Mouse (Mus musculus): ENCODE measurements at regions not wholly inside any gene's neighbourhood (a gene's known extent, or its start where the extent isn't known, plus 50 kb on each side); places are given as distances from the start of the nearest gene placed in this dataset.

DNA sequence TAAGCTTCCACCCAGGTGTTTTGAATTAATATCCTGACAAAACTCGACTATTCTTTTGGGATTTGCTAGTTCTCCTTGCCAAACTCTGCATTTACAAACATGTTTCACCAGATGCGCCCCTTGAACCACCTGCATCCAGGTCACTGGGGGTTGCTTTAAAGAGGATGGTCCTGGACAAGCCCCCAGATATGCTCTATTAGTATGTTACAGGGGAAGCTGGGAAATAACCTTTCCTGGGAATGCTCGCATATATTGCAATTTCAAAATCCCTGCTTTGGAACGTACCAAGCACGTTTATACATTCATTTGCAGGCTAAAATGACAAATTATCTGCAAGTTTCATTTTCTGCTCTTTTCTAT, 205.2 kb upstream of the Xrcc4 start:
- no peak for DNase-seq (ENCODE audit: low spot score)

DNA sequence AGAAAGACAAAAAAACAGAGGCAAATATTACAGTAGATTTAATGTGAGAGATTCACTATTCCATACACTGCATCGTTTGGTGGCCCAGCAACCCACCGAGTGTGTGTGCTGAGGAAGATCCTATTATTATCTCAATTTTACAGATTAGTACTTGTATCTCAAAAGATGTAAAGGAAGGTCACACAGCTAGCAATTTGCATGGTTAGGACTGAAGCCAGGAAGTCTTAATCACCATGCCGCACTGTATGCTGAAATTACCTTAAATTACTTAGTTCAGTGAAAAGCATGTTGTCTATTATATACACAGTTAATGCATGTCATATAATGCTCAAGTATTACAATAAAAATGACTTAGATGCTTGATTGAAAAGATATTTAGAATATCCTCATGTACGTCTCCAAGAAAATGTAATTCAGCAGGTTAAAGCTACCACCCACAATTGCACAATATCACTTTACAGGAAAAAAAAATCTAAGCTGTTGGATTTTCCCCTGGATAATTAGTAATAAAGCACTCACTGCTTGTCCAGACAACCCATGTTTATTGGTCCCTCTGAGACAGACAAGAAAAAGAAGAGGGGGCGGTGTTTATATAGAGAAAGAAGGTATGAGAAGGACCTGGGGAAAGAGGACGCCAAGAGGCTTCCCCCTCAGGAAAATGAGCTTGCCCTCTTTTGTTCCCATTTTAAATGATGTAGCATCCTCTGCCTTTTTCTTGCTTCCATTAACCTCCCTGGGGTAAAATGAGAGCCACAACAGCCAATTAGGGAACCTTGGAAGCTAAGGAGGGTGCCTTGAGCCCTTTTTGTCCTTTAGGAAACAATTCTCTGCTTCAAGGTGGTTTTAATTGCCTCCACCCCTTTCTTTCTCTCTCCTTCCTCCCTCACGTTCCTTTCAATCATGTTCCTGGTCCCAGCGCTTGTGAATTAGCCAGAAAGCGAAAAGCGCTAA, 204.6 kb upstream of the Xrcc4 start:
- DNase-seq (ENCODE audit: low spot score): no peak

DNA sequence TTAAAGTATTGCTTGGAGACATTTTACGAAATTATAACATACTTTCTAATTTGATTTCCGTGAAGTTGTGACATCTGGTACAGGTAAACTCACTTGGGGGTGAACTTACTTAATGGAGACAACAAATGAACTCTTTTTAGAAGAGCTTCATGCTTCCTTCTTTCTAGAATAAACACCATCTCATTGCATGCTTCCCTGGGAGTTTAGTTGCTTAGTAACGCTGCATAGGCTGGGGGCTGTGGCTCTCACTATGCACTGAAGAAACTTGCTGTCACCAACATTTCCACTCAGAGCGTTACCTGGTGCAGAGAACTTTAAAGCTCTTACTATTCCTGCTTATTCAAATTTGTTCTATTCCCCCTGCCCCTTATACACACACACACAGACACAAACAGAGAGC, 203.5 kb upstream of the Xrcc4 start:
- DNase-seq (ENCODE audit: low spot score): no peak

DNA sequence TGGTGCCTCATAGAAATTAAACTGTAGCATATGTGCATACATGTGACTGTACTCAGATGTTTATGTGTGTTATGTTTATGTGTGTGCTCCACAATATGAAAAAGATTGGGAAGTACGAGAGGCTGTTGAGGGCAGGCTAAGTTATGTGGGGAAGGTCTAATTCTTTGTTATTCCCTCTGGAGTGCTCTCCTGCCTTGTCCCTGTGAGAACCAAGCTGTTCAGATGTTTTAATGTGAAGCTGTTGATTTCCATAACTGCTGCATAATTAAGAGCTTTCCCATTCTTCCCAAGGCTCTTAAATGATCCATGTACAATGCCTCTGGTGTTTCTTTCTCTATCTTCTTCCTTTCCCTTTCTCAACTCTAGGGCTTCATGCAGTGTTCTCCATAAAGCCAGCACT, 202.7 kb upstream of the Xrcc4 start:
- DNase-seq (ENCODE audit: low spot score): no peak

DNA sequence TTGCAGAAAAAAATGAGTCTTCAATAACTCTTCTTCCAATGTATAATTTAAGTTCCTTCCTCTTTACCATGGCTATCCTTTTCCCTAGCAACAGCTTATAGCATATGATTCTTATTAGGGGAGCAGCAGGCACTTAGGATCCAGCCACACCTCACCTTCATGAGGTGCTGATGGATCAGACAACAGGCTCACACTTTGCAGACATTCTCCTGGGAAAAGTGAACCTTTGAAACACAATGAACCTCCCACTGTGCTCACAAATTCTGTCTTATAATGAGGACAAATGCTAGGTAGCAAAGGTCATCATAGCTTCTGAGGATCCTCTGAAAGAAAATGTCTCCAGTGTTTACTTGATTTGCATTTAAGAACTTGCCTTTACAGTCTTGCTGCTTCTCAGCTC, 191.6 kb upstream of the Xrcc4 start:
- no peak for DNase-seq (ENCODE audit: low spot score)

DNA sequence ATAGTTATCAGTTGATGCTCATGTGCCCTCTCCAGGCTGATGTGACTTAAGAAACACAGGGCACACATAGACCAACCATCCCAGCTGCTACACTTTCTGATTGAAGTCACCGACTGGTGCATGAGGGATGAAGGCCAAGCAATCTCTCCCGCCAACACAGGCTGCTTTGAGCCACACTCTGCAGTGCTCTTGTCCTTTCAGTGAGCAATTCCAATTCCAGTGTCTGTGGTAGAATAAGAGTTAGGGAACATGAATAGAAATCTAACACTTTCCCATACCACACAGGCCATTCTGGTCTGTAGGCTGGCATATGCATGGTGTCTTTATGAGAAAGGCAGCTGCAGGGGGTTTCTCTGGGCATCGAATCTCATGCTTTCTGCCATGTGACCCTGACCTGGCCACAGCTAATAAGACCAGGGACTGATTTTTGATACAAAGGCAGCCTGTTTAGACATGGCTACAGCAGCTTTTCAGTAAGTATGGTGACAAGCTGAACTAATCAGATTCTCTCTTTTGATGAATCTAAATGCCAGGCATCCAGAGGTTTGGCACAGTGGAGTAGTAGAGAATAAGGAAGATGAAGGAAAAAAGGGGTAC, 190.5 kb upstream of the Xrcc4 start:
- no peak for DNase-seq (ENCODE audit: low spot score)

DNA sequence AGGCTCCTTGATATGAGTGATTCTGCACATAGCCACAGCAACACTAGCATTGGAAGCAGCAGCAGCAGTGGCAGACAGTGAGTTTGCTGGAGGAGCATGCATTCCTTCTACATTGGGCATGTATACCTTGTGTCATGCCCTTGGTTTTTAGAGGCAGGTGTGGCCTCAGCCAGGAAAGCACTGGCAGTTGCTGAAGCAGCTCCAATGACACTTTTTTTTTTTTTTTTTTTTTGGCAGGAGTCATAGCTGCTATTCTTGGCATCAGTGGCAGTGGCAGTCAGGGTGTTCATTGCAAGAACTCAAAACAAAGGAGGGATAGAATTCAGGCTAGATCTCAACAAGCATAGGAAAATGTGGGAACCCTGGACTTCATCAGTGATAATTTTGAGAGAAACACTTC, 189.9 kb upstream of the Xrcc4 start:
- no peak for DNase-seq (ENCODE audit: low spot score)

DNA sequence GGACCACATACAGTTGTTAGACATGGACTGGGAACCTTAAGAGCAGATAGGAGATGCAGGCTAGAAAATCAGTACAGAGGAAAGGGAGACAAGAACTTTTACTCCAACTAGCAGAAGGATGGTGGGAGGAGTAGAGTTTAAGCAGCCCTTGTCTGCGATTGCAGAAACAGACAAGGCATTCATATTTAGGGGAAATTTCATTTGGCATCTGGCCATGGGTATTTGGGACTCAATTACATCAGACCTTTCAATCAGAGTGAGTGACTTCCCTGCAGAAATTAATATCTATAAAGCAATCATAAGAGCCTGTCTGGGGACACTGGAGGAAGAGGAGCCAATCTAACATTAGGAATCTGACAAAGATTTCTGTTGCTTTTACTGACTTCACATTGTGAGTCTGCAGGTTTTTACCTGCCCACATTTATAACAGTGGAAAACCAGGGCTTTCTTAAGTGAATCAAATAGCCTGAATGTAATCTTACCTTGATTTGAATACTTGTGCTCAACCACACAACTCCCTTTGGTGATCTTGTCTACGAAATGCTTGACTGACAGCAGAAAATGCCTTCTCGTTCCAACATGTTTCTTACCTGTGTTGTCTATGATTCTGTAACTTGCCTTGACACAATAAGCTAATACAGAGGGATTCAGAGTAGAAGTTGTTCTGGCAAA, 169.8 kb upstream of the Xrcc4 start:
- no peak for DNase-seq (ENCODE audit: low spot score)

DNA sequence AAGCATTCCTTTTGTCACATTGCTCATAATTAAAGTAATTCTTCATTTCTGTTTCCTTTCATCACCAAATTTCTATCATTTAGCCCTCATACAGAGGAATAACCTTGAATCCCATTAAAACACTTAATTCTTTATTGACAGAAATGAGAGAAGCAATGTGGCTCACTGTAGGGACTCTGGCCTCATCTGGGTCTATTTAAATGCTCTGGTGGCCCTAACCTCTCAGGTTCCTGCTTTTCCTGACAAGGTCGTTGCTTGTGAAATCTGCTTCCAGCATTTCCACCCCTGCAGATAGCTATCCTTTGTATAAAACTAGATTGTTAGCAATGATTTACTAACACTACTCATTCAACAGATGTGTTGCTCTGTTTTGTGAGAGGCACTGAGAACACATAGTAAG, 163.6 kb upstream of the Xrcc4 start:
- DNase-seq (ENCODE audit: low spot score): no peak

DNA sequence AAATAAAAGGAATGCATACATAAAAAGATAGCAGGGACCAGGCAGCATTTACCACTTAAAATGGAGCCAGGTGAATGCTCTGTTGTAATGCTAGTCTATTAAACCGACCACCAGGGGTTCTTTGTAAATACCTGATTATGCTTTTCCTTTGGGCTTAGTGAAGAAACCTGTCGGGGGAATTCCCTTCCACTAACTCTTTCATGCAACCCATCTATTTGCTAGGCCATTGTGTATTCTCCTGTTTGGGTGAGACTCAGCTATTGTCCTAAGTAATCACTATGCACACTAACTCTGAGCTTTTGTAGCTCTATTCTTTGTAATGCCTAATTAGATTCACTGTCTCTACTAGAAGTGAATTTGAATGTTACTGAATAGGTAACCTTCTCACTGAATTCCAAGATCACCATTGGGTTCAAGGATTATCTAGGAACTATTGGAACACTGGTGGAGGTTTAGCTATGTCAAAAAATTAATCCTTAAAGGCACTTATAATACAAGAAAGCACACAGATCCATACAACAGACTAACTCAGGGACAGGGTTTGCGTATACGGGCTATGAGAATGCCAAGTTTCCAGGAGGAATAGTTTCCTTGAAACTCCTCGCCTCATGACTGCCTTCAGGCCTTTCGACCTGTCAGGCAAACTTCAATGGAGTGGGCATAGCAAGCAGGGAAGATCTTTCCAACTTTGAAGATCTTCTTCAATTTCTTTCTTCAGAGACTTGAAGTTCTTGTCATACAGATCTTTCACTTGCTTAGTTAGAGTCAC, 156.8 kb upstream of the Xrcc4 start:
- no peak for DNase-seq (ENCODE audit: low spot score)

DNA sequence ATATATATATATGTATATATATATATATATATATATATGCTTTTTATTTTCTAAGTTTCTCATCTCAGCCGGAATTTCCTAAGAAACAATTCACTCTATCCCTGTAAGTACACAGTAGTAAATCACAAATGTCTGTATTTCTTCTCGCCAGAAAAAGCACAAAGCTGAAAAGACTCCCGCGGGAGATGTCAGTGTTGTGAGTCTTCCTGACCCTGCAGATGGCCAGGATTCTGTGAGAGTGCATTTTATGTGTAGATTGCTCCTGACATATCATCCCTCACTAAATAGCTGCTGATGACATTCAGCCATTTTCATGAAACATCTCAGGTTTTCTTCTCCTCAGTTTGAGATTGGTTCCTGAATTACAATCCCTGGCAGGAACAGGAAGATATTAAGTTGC, 148.9 kb upstream of the Xrcc4 start:
- DNase-seq (ENCODE audit: low spot score): no peak

DNA sequence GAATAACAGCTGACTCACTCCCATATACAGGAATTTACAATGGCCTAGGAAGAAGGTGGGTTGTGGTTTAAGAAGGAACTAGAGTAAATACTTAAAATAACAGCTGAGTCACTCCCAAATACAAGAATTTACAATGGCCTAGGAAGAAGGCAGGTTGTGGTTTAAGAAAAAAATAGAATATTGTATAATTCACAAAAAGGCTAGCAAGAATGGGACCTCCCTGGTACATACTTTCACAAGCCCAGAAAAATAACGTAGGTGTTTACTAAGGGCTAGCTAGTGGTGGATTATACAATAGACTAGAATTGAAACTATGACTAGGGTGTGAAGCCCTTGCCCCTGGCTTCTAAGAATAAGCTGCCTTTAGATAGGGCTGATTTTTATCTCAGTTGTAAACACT, 144.6 kb upstream of the Xrcc4 start:
- no peak for DNase-seq (ENCODE audit: low spot score)

DNA sequence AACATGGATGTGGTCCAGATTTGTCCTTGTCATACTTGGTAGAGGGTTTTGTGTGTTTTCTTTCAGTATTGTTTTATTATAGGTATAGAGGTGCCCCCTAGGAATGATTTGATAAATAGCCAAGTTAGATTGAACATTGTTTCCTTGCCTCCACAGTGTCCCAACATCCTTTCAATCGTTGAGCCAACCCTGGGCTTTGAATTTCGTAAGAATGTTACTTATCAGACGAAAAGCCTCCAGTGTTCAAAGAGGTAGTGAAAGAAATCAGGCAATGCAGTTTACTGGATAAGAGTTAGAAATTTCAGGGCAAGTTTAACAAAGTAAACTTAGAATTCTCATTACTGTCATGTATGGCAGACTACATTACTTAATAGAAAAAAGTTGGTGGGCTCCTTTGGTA, 144.2 kb upstream of the Xrcc4 start:
- no peak for DNase-seq (ENCODE audit: low spot score)

DNA sequence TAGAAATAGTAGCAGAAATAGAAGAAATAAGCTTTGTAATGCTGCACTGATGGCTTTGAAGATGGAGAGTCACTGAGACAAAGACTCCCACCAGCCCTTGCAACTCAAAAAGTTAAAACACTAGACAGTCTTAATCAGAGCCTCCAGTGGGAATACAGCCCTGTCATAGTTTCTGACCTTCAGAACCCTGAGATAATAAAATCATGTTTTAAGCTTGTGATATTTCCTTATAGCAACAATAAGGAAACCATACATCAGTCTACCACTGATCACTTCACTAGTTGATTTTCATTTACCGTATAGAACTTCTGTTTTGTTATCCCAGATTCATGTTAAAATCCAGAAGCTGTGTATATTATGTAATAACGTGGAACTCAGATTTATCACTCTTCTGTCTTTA, 139.7 kb upstream of the Xrcc4 start:
- DNase-seq (ENCODE audit: low spot score): no peak

DNA sequence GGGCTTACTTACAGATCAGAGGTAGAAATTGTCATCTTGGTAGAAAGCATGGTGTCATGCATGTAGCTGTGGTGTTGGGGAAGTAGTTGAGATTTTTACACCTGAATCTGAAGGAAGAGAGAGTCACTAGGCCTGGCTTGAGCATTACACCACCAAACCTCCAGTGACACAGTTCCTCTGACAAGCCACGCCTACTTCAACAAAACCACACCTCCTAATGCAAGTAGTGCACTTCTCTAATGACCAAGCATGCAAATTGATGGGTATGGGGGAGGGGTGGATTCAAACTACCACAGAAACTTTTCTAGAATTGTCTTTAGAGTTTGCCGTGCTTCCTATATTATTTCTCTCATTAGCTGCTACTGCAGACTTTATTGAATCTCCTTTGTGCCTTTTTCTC, 136.8 kb upstream of the Xrcc4 start:
- DNase-seq (ENCODE audit: low spot score): no peak

DNA sequence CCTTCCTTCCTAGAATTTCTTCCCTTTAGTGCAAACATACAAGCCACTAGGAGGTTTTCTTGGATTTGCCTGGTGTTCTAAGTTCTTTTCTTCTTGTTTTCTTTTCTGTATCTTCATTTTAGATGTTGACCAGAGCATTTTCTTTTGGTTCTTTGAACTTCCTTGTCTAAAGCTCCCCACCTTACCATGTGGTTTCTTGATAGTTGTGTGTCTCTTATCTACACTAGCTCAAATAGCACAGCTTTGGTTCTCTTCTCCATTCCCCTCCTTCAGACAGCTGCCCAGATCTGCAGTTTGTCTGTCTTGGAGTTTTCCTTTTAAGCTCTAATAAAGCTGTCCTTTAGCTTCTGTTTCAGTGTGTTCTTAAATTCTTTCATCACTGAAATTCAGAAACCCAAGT, 123.0 kb upstream of the Xrcc4 start:
- DNase-seq (ENCODE audit: low spot score): no peak

DNA sequence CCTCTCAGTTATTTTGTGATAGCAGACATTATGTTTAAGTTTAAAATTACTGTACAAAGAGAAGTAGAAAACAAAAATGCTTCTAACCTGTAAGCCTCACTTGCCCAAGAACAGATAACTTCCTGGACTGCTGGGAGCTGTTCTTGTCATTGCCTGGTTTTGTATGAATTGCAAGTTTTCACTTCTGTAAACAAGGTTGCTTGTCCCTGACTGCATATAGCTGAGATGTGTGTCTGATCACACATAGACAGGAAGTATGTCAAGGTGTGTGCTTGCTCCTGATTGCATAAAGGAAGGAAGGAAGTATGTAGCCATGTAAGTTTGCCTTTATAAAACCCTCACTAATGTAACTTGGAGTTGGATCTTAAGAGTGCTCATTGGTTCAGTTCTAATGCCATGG, 118.5 kb upstream of the Xrcc4 start:
- DNase-seq (ENCODE audit: low spot score): no peak

All from thymus, postnatal 0 days (tissue).